Mouse (Mus musculus): ENCODE measurements around the gene Lep.

DNA sequence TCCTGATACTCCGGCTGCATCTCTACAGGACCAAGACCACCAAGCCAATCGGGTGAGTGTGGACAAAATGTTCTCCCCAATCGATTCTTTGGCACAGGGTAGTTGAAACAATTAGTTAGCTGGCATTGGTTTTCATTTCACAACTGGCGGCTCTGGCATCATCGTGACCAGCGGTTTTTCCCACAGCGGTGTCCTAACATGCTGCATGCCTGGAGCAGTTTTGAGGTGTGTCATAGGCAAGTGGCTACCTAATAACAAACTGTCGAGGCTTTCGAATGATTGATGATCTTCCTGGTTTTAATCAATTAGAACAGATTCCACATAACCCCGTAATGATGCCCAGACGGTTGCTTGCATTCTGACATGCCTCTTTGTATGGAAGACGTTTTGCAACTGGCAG is 27.6 kb upstream of the Lep start:
- TF ChIP-seq CTCF (IDR thresholded peaks at IDR 0.05; ENCODE audit: low read depth) (no peak), EP300 (IDR thresholded peaks at IDR 0.05; ENCODE audit: low read depth) (no peak)

Measured in heart, postnatal 0 days (tissue).